8 mouse cellular contexts compared by ENCODE assay signal in the genomic region with DNA sequence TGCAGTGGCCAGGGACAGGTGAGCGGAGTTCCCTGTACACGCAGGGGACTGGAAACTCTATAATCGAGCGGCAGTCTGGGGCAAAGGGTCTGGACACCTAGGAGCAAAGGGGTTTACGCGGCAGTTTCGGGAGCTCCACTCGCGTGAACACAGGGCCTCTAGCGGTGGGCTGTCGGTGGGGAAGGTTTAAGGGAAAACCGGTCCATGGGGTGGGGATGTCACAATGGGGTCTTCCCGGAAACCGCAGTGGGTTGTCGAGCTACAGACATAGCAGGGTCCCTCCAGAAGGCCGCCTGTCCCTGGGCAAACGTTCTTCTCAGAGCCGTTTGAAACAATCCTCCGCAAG.
A peak's percentile ranks its signal among the peaks of the same experiment; 100 is the strongest.
DNase-seq lines count a peak whose midpoint lies in the region; ATAC-seq and TF ChIP-seq lines count a peak whose summit lies in the region.

No protein-coding gene starts in this region.

- peak overlapping the region; percentile 91 for H3K9ac ChIP-seq in neural tube, embryonic 11.5 days (ENCODE audit: low read length)

- peak overlapping the region; percentile 99 for H3K4me3 ChIP-seq in cerebellum, adult 2 months (replicated peaks; ENCODE audit: insufficient read depth, low read depth, low read length)
- H3K4me3 ChIP-seq in neural tube, embryonic 11.5 days (ENCODE audit: low read depth, low read length): peak overlapping the region; percentile 93
- peak overlapping the region; percentile 99 for H3K4me3 ChIP-seq in hindbrain, embryonic 10.5 days

- under 1% methylated on average over 19 of the region's 19 CpGs for WGBS in cerebellum, adult 2 months
- WGBS in neural tube, embryonic 11.5 days: 2% methylated on average over 19 of the region's 19 CpGs
- WGBS in hindbrain, embryonic 10.5 days: under 1% methylated on average over 19 of the region's 19 CpGs

- peaks cover 2% of the 10 kb centered on the region; the same call in 1 of the 2 replicates for H3K4me1 ChIP-seq in cerebellum, adult 2 months (ENCODE audit: control insufficient read depth, insufficient read depth, low read length)
- peaks cover 5% of the 10 kb centered on the region; the same call in 1 of the 2 replicates for H3K4me1 ChIP-seq in neural tube, embryonic 11.5 days (ENCODE audit: control insufficient read depth, insufficient read depth, low read length)
- H3K4me1 ChIP-seq in hindbrain, embryonic 10.5 days (replicated peaks): peaks cover 26% of the 10 kb centered on the region

- TF ChIP-seq POLR2A in cerebellum, adult 2 months (IDR thresholded peaks at IDR 0.05; ENCODE audit: borderline replicate concordance, insufficient read depth, low read length): no peak

- H3K36me3 ChIP-seq in neural tube, embryonic 11.5 days (ENCODE audit: control insufficient read depth, insufficient read depth, low read length): no peaks in the 10 kb centered on the region
- peaks cover 23% of the 10 kb centered on the region for H3K36me3 ChIP-seq in hindbrain, embryonic 10.5 days

- peak; percentile 45; the same call in 1 of the 2 replicates for ATAC-seq in neural tube, embryonic 11.5 days (ENCODE audit: insufficient read depth, low FRiP score, low TSS enrichment)
- peak; percentile 50 for ATAC-seq in megakaryocyte-erythroid progenitor cell, adult 5-6 weeks (replicated peaks; ENCODE audit: low FRiP score, low TSS enrichment, poor library complexity, severe bottlenecking)

- TF ChIP-seq CTCF in cerebellum, adult 2 months (IDR thresholded peaks at IDR 0.05; ENCODE audit: borderline replicate concordance, insufficient read depth, low read depth, low read length): no peak

- peak overlapping the region; percentile 77 for H3K4me2 ChIP-seq in neural tube, embryonic 11.5 days (ENCODE audit: low read depth)

- H3K27ac ChIP-seq in cerebellum, adult 2 months (ENCODE audit: insufficient read depth, low read length): peak overlapping the region; percentile 72
- peak overlapping the region; percentile 92 for H3K27ac ChIP-seq in neural tube, embryonic 11.5 days (ENCODE audit: low read depth, low read length)
- peak overlapping the region; percentile 97 for H3K27ac ChIP-seq in hindbrain, embryonic 10.5 days

- no peak for DNase-seq in cerebellum, adult 2 months
- DNase-seq in cerebellum, adult 11-12 months: no peak
- DNase-seq in neural tube, embryonic 11.5 days (ENCODE audit: low spot score): no peak
- no peak for DNase-seq in neural tube, embryonic 10.5 days (ENCODE audit: extremely low spot score, low spot score)
- peak; percentile 78 for DNase-seq in hindbrain, embryonic 10.5 days (ENCODE audit: low spot score)
- no peak for DNase-seq in thymus, postnatal 14 days
- no peak for DNase-seq in layer of hippocampus, postnatal 14 days (ENCODE audit: low spot score in 2 of 2)

- H3K9me3 ChIP-seq in neural tube, embryonic 11.5 days (ENCODE audit: control insufficient read depth, low read length): no peaks in the 10 kb centered on the region
- H3K9me3 ChIP-seq in hindbrain, embryonic 10.5 days: no peaks in the 10 kb centered on the region

- H3K27me3 ChIP-seq in cerebellum, adult 2 months (ENCODE audit: control insufficient read depth, insufficient read depth, low read length): no peaks in the 10 kb centered on the region
- no peaks in the 10 kb centered on the region for H3K27me3 ChIP-seq in neural tube, embryonic 11.5 days (ENCODE audit: control insufficient read depth, insufficient read depth, low read length)
- peaks cover 6% of the 10 kb centered on the region; the same call in 1 of the 2 replicates for H3K27me3 ChIP-seq in hindbrain, embryonic 10.5 days (ENCODE audit: insufficient read depth, poor library complexity, severe bottlenecking)
